Comparison of ENCODE assay signal across 8 mouse cellular contexts in the genomic region with DNA sequence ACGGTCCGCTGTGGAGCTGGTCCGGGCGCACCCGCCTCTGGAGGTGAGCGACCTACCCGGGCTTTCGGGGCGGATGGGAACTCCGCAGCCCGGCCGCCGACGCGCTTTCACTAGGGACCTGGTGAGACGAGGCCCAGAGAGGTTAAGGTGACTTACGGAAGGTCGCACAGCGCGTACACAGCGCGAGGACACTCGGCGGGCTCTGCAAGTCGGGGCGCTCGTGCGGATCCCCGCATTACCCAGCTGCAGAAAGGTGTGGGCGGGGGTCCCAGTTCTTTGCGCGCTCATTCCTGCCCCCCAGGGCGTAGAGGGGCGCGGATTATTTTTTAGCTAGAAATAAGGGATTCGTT. TPM values are rescaled to one million over a fixed set of nuclear protein-coding genes. Genes with fewer than 3 reads are reported as not detected.
DNase-seq lines count a peak whose midpoint lies in the region; ATAC-seq and TF ChIP-seq lines count a peak whose summit lies in the region.

No protein-coding gene starts in this region.

- WGBS in heart, adult 2 months: under 1% methylated on average over 36 of the region's 36 CpGs
- WGBS in forebrain, embryonic 10.5 days: under 1% methylated on average over 36 of the region's 36 CpGs
- under 1% methylated on average over 36 of the region's 36 CpGs for WGBS in liver, embryonic 13.5 days (ENCODE audit: insufficient replicate concordance)

- H3K79me3 ChIP-seq in C2C12 (ENCODE audit: low read depth): peaks cover 6% of the 10 kb centered on the region

- H3K27me3 ChIP-seq in heart, adult 2 months (ENCODE audit: control insufficient read depth, insufficient read depth, low read length): no peaks in the 10 kb centered on the region
- no peaks in the 10 kb centered on the region for H3K27me3 ChIP-seq in C2C12 (ENCODE audit: control insufficient read depth, insufficient read depth, insufficient read length)
- no peaks in the 10 kb centered on the region for H3K27me3 ChIP-seq in forebrain, embryonic 10.5 days (ENCODE audit: poor library complexity, severe bottlenecking)
- no peaks in the 10 kb centered on the region for H3K27me3 ChIP-seq in liver, embryonic 13.5 days

- peaks cover 4% of the 10 kb centered on the region; the same call in 1 of the 2 replicates for H3K4me1 ChIP-seq in heart, adult 2 months (ENCODE audit: control insufficient read depth, insufficient read depth, low read length)
- peaks cover 26% of the 10 kb centered on the region for H3K4me1 ChIP-seq in forebrain, embryonic 10.5 days
- H3K4me1 ChIP-seq in liver, embryonic 13.5 days (replicated peaks): peaks cover 40% of the 10 kb centered on the region

- H3K79me2 ChIP-seq in heart, adult 2 months (replicated peaks; ENCODE audit: control insufficient read depth, insufficient read depth, low read length): peaks cover 5% of the 10 kb centered on the region
- H3K79me2 ChIP-seq in C2C12 (ENCODE audit: control insufficient read depth, insufficient read depth): peaks cover 21% of the 10 kb centered on the region

- peak overlapping the region; percentile 98 for H3K27ac ChIP-seq in heart, adult 2 months
- peak overlapping the region; percentile 93 for H3K27ac ChIP-seq in forebrain, embryonic 10.5 days
- peak overlapping the region; percentile 65 for H3K27ac ChIP-seq in liver, embryonic 13.5 days

- H3K9me3 ChIP-seq in forebrain, embryonic 10.5 days: no peaks in the 10 kb centered on the region
- no peaks in the 10 kb centered on the region for H3K9me3 ChIP-seq in liver, embryonic 13.5 days (replicated peaks)

- H3K4me3 ChIP-seq in heart, adult 2 months: peak overlapping the region; percentile 74
- H3K4me3 ChIP-seq in C2C12 (ENCODE audit: insufficient read depth, poor library complexity, severe bottlenecking): peak overlapping the region; percentile 74
- H3K4me3 ChIP-seq in forebrain, embryonic 10.5 days: peak overlapping the region; percentile 80
- H3K4me3 ChIP-seq in liver, embryonic 13.5 days (replicated peaks): peak overlapping the region; percentile 75

- TF ChIP-seq EP300 in heart, adult 2 months (IDR thresholded peaks at IDR 0.05; ENCODE audit: insufficient read depth, low read depth, low read length): no peak

- H3K9ac ChIP-seq in heart, adult 2 months (ENCODE audit: low read depth, low read length): peak overlapping the region; percentile 78
- peak overlapping the region; percentile 80 for H3K9ac ChIP-seq in liver, embryonic 13.5 days

- intact Hi-C loops in heart, adult 2 months (cut with DNase I): loop anchor here (5.0 kb wide), 2 partner anchors 83 to 147 kb away; a partner anchor contains a TSS
- intact Hi-C loops in heart, postnatal 14 days (cut with DNase I): loop anchor here (5.0 kb wide), 2 partner anchors 37 to 343 kb away; a partner anchor contains a TSS

- no peak for DNase-seq in heart, adult 2 months
- DNase-seq in heart, postnatal 14 days: no peak
- no peak for DNase-seq in forebrain, embryonic 10.5 days (ENCODE audit: extremely low spot score, low spot score)
- DNase-seq in liver, embryonic 13.5 days: no peak
- DNase-seq in embryo, embryonic 10 days (ENCODE audit: low spot score): no peak
- DNase-seq in gastrocnemius, adult 18-20 months (ENCODE audit: low spot score): no peak
- no peak for DNase-seq in layer of hippocampus, postnatal 14 days (ENCODE audit: low spot score in 2 of 2)

- peak overlapping the region; percentile 75 for H3ac ChIP-seq in C2C12 (ENCODE audit: control insufficient read depth, insufficient read length, low read depth)

- peak overlapping the region; percentile 96 for H3K4me2 ChIP-seq in liver, embryonic 13.5 days

- no peak for TF ChIP-seq CTCF in heart, adult 2 months (IDR thresholded peaks at IDR 0.05)
- TF ChIP-seq CTCF in C2C12 (IDR thresholded peaks at IDR 0.05; ENCODE audit: control insufficient read depth, insufficient read depth, insufficient read length): no peak

- no peaks in the 10 kb centered on the region for H3K36me3 ChIP-seq in heart, adult 2 months (ENCODE audit: control insufficient read depth, insufficient read depth, low read length)
- peaks cover 9% of the 10 kb centered on the region for H3K36me3 ChIP-seq in C2C12 (ENCODE audit: control insufficient read depth, insufficient read depth)
- H3K36me3 ChIP-seq in forebrain, embryonic 10.5 days (replicated peaks): peaks cover 32% of the 10 kb centered on the region
- peaks cover 9% of the 10 kb centered on the region for H3K36me3 ChIP-seq in liver, embryonic 13.5 days

- ATAC-seq in liver, embryonic 13.5 days (ENCODE audit: low read depth): peak; percentile 69

- no peak for TF ChIP-seq POLR2A in heart, adult 2 months (IDR thresholded peaks at IDR 0.05; ENCODE audit: insufficient read depth, low read depth, low read length)

TF ChIP-seq in C2C12, 6 proteins besides CTCF, POLR2A, EP300 and RAD21:
- no peak for TF ChIP-seq MYOD1 (IDR thresholded peaks at IDR 0.05; ENCODE audit: control insufficient read depth, insufficient read length, low read depth)
- TF ChIP-seq USF1 (IDR thresholded peaks at IDR 0.05; ENCODE audit: low read depth): no peak
- no peak for TF ChIP-seq FOSL1 (IDR thresholded peaks at IDR 0.05; ENCODE audit: insufficient read depth, low read length, poor library complexity, severe bottlenecking)
- TF ChIP-seq MAX (IDR thresholded peaks at IDR 0.05): no peak
- TF ChIP-seq CEBPB (IDR thresholded peaks at IDR 0.05; ENCODE audit: low read depth): no peak

RNA-seq across cellular contexts. Expression of a gene that starts 0.7 kb away (rescaled TPM):
- total RNA-seq in heart, adult 2 months (2021): 10 to 100 TPM; 42.9 to 47.1 TPM
- polyA plus RNA-seq in heart, adult 2 months (2012; rRNA removed): 40.2 and 46.2 TPM in 2 replicates
- 10 to 100 TPM; 49.7 to 50.1 TPM for total RNA-seq in heart, postnatal 14 days (2021)
- 39.4 TPM for polyA plus RNA-seq in C2C12 (2012; fragmentation: generic; extraction: Trizol)
- 122 and 125 TPM in 2 replicates for polyA plus RNA-seq in forebrain, embryonic 10.5 days (2016; fragmentation: Nextera tagmentation; extraction: Ambion mirVana)
- 44.7 and 45.3 TPM in 2 replicates for polyA plus RNA-seq in liver, embryonic 13.5 days (2015; fragmentation: Nextera tagmentation; extraction: Ambion mirVana)
- 10 to 100 TPM; 40.2 to 43.4 TPM for total RNA-seq in gastrocnemius, adult 18-20 months (2021)
- total RNA-seq in layer of hippocampus, postnatal 14 days (2021): 10 to 100 TPM; 81.7 to 85.0 TPM

RNA-seq across cellular contexts. Expression of a gene that starts 38.9 kb away (rescaled TPM):
- total RNA-seq in heart, adult 2 months (2021): 10 to 100 TPM; 37.9 to 38.3 TPM
- 17.2 and 25.4 TPM in 2 replicates for polyA plus RNA-seq in heart, adult 2 months (2012; rRNA removed)
- 10 to 100 TPM; 35.5 to 36.8 TPM for total RNA-seq in heart, postnatal 14 days (2021)
- 44.3 TPM for polyA plus RNA-seq in C2C12 (2012; fragmentation: generic; extraction: Trizol)
- 96.1 and 96.2 TPM in 2 replicates for polyA plus RNA-seq in forebrain, embryonic 10.5 days (2016; fragmentation: Nextera tagmentation; extraction: Ambion mirVana)
- polyA plus RNA-seq in liver, embryonic 13.5 days (2015; fragmentation: Nextera tagmentation; extraction: Ambion mirVana): 34.9 and 41.0 TPM in 2 replicates
- 10 to 100 TPM; 33.3 to 36.5 TPM for total RNA-seq in gastrocnemius, adult 18-20 months (2021)
- 10 to 100 TPM; 43.5 to 47.5 TPM for total RNA-seq in layer of hippocampus, postnatal 14 days (2021)
